Mouse (Mus musculus) urinary bladder, adult 2 months (tissue): ENCODE data around the gene Mat2a. TPM values are rescaled to one million over a fixed set of nuclear protein-coding genes. Genes with fewer than 3 reads are reported as not detected.

Experiments used
- DNase-seq: peaks from one replicate; pipeline ENCODE4 v3.0.0; 2022; ENCODE audit warnings: low spot score
- polyA plus RNA-seq: library from polyadenylated mRNA; depleted of rRNA; stranded (reverse); fragments of >200 nt; gene quantifications from 2 replicates; pipeline ENCODE4 v1.2.3, GENCODE M21; 2012

Mat2a gene
- polyA plus RNA-seq, 1 experiment = 243 TPM

DNA sequence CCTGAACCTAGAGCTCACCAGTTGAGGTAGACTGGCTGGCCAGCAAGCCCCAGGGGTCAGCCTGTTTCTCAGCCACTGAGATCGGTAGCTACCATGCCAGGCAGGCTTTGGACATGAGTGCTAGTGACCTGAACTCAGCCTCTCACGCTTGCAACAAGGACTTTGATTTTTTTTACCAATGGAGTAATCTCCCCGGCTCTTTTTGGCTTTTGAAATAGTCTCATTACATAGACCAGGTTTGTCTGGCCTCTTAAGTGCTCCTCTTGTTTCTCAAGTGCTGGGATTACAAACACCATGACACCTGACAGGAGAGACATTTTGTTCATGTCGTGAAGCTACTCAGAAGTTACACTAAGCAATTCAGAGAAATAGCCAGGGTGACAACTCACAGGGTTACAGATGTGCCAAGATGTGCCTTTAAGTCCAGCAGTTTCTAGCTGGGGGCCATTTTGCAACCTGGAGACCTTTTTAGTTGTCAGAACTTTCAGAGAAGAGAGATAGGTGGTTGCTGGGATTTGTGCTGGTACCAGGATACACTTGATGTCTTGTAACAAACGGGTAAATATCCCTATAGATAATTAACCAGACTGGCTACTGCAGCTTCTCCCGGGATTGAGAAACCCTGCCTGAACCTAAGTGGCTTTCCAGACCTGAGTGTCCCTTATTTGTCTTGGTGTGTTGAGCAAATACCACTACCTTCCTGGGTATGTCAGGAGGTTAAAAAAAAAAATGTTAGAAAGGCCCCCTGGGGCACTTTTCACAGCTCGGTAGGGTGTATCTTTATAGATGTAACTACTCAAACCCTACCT lies 23.2 kb downstream of the Mat2a start:
- DNase-seq = no peak

DNA sequence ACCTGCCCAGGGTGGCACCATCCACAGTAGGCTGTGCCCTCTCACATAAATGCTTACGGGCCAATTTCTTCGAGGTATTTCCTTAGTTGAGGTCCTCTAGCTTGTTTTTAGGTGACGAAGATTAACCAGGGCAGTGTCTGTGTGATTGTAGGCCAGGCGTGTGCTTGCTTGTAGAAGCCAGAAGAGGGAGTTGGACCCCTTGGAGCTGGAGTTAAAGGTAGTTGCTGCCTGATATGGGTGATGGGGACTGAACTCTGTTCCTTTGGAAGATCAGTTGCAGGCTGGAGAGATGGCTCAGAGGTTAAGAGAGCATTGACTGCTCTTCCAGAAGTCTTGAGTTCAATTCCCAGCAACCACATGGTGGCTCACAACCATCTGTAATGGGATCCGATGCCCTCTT lies 24.2 kb downstream of the Mat2a start:
- no peak for DNase-seq

DNA sequence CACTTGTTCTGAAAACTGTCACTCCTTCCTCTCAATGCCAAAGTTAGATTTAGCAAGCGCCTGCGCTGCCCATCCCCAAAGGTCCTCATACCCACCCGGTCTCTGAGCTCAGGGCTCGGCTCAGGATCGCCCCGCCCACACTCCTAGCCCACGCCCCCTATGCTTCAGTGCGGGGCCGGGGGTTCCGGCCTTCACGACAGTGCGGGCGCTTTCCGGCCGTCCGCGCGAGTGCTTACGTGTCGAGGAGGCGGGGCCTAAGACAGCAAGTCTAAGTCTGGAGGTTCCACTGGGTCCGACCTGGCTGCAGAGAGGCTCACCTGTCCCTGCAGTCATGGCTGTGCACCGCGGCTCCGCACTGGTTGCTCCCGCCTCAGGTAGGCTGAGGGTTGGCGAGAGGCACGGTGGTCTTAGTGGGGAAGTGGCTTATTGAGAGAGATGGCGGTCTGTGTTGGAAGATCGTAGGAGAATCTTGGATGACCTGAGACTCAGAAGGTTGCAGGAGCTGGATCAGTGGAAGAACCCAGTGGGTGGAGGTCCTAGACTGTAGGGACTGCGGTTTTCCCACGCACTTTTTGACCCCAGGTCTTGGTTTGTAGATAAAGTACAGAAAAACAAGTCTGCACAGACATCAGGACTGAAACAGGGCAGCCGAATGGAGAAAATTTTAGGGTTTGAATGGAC lies 25.1 kb downstream of the Mat2a start, which contains the start of gene Ggcx:
Ggcx (plus strand) TSS at position 233 of the 681 bp plus-strand sequence.
- peak; percentile 78 for DNase-seq

DNA sequence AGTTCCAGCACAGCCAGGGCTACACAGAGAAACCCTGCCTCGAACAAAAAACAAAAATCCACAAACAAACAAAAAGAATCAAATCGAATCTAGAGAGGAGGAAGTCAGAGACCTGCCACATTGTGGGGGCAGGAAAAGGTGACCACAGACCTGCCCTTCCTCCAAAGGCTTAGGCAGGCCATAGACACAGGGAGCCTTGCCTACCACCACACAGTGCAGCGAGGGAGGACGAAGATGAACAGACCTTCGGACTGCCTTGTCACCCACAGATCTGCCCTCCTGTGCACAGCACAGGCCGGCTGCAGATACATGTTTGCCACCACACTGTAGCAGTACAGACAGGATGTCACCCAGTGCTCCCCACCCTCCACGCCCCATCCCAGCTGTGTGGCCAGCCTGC lies 28.8 kb downstream of the Mat2a start:
- no peak for DNase-seq

DNA sequence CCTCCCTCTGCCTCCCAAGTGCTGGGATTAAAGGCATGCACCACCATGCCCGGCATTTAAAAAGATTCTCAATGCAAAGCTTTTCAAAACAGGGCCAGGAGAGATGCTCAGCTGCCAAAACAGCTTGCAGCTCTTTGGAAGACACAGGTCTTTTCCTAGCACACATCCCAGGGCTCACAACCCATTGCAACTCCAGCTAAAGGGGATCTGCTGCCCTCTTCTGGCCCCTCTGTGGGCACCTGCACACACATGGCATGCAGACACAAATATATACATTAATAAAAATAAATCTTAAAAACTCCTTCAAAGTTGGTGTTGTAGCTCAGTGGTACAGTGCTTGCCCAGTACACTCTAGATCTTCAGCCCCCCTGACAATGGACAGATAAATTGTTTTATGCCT lies 29.4 kb downstream of the Mat2a start:
- no peak for DNase-seq

DNA sequence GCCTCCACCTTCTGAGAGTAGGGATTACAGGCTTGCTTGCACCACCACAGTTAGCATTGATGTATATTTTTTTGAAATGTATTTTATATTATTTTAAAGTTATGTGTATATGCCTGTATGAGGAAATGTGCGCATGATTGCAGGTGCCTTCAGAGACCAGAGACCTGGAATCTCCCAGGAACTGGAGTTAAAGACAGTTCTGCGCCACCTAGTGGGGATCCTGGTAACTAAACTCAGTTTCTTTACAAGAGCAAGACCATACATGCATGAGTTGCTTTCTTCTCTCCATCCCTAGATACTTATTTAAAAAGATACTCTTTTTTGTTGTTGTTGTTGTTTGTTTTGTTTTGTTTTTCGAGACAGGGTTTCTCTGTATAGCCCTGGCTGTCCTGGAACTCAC lies 29.8 kb downstream of the Mat2a start:
- DNase-seq = no peak

DNA sequence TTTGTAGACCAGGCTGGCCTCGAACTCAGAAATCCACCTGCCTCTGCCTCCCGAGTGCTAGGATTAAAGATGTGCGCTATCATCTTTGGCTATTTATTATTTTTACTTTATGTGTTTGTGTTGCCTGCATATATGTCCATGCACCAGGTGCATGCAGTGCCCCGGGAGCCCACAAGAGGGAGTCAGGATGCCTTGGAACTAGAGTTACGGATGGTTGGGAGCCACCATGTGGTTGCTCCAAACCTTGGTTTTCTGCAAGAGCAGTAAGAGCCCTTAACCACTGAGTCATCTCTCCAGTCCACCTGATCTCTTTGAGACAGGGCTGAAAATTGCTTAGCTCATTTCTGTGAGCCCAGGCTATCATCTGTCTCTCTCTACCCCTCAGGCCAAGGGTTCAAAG lies 32.2 kb downstream of the Mat2a start:
- DNase-seq = peak; percentile 61

DNA sequence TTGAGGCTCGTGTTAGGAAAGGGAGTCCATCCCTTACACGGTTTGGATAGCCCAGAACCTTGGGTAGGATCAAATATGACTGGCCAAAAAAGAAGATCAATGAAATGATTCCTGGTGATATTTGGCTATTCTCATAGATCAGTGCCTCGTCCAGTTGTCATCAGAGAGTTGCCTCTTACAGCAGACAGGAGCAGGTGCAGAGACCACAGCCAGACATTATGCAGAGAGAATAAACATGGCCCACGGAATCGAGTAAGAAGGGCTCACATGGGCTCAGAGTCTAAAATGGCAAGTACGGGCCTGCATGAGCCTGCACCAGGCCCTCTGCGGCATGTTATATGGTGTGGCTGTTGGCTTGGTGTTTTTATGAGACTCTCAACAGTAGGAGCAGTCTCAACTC lies 34.0 kb downstream of the Mat2a start:
- no peak for DNase-seq

DNA sequence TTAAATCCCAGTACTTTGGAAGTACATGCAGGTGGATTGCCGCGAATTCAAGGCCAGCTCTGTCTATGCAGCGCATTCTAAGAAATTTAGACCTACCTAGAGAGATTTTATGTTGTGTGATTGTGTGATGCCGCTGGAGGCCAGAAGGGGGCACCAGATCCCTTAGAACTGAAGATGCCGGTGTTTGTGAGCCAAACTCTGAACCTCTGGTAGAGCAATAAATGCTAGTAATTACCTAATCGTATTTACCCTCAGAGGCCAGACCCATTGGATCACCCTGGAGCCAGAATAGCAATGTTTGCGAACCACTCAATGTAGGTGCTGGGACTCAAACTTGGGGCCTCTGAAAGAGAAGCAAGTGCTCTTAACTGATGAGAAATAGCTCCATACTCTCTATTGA lies 37.5 kb downstream of the Mat2a start:
- DNase-seq = peak; percentile 56

DNA sequence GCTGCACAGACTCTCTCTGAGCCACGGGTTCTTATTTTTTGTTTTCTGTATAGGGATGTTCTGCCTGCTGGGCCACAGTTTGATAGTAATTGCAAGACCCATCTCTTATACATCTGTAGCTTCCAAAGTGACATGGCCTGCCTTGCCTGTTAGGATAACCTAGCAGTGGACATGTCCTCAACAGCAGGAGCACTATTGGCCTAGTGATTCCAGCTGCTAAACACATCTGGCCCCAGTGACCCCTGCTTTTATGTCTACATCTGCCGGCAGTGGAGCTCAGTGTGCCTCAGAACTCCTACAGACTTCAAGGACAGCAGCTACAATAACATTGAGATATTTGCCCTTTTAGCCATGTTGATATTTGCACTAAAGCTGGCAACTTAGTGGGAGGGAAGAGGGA lies 39.4 kb downstream of the Mat2a start:
- DNase-seq = no peak

DNA sequence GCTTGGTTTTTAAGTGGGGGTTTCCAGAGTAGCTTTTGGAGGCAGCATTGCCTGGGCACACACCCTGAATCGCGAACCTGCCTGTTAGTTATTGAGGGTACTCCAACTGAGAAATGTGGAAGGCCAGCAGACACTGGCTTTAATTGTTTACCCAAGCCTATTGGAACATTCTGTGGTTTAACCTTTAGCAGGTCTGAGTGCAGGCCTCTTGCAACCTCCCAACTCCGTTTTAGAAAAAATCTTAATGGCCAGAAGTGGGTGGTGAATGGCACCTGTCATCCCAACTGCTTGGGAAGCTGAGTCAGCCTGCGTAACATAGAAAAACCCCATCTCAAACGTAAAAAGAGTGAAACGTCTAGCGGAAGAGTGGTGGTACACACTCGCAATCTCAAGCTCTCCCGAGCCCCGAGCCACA lies 42.5 kb downstream of the Mat2a start:
- no peak for DNase-seq

DNA sequence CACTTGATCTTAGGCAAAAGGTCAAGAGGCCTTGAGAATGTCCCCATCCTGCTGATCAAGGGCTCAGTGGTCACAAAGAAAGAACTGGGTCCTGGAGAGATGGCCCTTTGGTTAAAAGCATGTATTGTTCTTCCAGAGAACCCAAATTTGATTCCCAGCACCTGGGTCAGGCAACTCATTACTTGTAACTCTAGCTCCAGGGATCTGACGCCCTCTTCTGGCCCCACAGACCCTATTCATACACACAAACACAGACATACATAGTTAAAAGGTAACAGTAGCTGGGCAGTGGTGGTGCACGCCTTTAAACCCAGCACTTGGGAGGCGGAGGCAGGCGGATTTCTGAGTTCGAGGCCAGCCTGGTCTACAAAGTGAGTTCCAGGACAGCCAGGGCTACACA lies 47.0 kb downstream of the Mat2a start:
- no peak for DNase-seq

DNA sequence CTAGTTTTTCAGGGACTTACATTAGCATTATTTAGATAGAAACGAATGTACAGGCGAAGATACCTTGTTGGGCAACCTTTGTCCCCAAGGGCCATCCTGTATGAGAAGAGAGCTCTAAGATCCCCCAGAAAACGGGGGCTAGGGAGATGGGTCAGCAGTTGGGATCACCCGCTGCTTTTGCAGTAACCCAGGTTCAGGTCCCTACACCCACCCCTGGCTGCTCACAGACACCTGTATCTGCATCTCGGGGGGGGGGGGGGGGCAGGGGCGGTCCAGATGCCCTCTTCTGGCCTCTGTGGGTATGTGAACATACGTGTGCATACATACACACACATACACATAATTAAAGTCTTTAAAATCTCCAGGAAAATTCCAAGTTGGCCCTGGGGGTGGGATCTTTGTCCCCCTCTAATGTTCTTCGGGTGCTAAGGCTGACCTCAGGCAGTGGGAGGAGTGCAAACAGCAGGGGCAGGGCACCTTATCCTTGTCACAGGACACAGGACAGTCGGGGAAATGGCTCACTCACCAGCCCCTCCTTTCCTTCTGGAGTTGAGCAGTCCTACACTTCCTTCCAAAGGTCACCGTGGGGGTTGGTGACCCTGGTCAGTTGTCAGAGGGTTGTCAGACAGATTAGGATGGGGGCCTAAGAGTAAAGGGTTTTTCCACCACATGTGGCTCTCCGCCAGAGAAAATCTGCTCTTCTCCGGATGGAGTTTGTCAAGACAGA lies 48.4 kb downstream of the Mat2a start:
- DNase-seq = no peak

DNA sequence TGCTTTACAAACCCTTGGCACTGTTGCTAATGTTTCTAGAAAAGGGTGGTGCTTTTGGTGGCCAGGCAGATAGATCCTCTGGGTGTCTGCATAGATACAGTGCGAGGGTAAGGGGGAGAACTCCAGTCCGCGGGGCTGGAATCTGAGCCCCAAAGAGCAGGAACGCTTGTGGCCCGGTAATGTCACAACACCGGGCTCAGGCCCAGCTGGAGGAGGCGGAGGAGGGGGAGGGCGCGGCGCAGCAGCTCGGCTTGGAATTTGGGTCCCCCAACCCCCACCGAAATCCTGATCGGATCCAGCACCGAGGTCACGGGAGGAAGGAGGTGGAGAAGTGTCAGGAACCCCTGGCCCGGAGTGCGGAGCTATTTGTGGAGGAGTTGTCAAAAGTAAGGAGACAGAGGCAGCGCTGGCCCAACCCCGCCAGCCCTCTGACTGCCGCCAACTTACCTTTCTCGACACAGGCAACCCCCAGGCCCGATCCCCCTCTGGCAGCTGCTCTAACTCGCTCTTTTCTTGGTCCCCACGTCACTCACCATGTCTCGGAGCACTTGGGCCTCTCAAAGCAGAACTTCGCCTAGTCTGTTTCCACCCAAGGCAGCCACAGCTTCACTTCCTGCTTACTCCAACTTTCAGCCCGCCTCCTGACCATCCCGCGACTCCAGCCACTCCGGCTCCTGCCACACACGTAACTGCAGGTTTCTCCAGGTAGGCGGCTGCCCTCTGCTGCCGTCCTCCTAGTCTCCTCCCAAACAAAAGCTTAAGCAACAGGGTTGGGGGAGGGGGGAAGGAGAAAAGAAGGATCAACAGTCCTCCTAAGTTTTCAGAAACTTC lies 49.2 kb downstream of the Mat2a start, which contains the start of gene Vamp8:
Vamp8 (minus strand) TSS at position 763 of the 831 bp plus-strand sequence.
- DNase-seq = peak; percentile 76

DNA sequence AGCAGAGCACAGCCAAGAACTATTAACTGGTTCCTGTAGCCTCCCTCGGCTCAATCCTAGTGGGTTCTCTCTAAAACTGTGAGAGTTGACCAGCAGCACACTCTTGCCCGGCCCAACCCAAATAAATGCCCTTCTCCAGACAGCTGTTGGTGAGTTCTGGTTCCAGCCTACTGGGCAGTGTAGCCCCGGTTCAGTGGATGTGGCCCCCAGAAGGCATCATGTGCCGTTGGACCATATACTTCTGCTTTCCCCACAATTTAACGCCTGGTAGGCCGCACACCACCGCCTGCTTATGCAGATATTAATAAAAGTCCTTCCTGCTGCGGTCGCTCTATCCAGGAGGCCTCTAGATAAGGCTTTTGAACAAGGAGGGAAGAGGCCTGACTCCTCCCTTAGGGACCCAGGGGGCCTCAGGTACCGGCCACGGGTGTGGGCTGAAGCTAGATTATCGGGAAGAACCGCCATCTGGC lies 49.9 kb downstream of the Mat2a start:
- DNase-seq = peak; percentile 45

DNA sequence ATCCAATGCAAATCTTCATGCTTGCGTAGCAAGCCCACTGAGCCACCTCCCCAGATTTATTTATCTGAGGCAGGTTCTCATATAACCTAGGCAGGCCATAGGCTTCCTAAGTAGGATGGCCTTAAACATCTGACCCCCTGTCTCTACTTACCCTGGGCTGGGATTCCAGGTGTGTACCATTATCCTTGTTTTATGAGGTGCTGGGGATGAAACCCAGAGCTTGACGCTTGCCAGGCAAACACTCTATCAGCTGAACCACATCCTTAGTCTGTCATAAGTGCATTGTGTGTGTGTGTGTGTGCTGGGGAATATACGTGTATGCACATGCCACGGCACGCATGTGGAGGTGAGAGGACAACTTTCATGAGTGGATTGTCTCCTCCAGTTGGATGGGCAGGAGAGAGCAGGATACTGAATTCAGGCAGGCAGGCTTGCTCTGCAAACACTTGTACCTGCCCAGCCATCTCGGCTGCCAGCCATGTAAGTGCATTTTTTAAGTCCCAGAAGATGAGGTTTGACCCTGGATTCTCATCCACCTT lies 50.5 kb downstream of the Mat2a start:
- no peak for DNase-seq

DNA sequence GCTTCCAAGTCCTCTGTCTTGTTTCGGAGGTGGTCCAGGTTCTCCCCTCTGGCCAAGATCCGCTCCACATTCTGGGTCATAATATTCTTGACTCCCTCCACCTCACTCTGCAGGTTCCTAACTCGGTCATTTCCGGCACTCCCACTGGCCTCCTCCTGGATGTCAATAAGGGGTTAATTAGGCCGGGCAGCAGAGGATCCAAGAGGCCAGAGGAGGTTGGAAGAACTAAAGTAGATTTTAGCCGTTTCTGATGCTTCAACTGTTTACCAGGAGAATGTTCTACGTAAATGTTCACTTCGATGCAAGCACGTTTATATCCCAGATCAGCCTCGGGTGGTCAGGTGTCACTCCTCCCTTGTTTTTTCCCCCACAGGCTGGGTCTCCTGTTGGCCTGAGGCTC lies 51.1 kb downstream of the Mat2a start:
- no peak for DNase-seq

DNA sequence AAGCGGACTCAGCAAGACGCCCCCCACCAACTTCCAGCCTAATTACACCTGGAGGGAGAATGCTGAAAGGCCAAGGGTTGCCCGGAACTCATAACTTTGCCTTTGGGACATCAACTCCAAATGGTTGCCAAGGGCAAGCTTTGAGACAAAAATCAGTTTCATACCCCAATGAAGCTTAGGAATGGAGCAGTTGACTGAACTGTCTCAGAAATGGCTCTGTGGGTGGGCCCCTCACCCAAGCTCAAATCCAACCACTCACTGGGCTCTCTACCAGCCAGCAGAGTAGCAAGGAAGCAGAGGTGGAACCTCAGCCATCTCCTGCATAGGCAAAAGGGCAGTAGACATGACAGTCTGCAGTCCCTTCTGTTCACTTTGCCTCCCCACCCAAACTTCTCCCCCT lies 51.5 kb downstream of the Mat2a start:
- DNase-seq = no peak

DNA sequence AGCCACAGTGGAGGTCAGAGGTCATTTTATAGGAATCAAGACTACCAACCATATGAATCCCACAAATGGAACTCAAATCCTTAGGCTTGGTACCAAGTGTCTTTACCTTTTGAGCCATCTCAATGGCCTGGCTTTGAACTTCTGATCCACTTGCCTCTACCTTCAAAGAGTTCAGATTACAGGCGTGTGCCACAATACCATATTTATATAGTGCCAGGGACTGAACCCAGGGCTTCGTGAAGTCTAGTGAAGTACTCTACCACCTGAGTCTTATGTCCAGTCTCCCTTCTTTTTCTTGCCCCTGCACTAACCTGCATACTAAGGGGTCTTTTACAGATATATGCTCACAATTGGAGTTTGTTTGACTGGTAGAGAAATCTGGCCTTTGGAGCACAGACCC lies 52.8 kb downstream of the Mat2a start:
- no peak for DNase-seq

DNA sequence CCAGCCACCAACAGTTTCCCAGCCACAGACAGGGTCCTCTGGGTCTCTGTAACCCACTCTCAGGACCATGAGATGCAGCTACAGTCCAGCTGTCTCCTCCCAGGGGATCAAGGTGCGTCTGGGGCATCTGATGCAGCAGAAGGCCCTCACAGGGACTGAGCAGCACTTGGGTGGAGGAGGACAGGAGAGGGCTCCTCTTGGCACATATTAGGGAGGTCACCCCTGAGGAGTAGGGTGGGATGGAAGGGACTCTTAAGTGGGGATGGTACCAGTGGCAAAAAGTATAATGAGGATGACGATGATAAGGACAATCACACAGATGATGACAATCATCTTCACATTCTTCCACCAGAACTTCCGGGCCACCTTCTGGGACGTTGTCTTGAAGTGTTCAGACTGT lies 54.1 kb downstream of the Mat2a start:
- no peak for DNase-seq

DNA sequence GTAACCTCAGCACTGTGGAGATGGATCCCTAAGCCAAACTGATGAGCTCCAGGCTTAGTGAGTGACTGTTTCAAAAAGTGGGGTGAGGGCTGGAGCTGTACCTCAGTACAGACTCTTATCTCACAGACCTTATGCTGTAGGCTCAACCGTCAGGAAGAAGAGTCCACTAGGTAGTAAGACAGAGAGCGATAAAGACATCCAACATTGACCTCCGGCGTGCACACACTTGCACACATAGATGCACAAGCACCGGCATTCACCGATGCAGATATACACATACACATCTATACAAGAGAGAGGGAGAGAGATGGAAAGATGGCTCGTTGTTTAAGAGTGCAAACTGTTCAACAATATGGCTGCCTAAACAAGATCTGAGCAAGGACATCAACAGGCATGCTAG lies 55.4 kb downstream of the Mat2a start:
- DNase-seq = no peak
